Mouse (Mus musculus) megakaryocyte, embryonic 14.5 days (primary cell): ENCODE data around the gene Inpp4b.

Source experiments
- FLI1 ChIP-seq: IDR thresholded peaks from 2 replicates; pipeline ENCODE4 v1.6.1; 2012; ENCODE audit warnings: low read length, inconsistent platforms, mixed read lengths
- GATA1 ChIP-seq: IDR thresholded peaks from 3 replicates; pipeline ENCODE4 v1.6.1; 2012; ENCODE audit warnings: mixed read lengths, low read length, inconsistent platforms, borderline replicate concordance

DNA sequence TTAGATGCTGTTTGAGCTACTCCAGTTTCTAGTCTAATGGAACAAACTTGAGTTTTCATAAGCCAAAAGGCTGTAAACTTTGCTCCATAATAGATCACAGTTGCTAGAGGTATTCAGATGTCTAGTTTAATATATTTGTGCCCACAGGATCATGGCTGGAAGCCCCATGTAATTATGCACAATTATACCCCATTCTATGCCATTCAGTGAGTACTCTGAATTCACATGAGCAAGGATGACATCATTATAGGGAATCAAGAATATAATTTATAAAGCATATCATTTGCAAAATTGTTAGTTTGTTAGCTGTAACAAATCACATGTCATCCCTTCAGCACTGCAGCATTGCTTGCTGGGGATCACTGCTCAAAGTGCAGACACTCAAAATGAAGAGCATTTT lies 736.9 kb downstream of the Inpp4b start:
- no peak for TF ChIP-seq GATA1
- TF ChIP-seq FLI1 = no peak
